Mouse (Mus musculus) hindbrain, embryonic 14.5 days (tissue): ENCODE data around the gene Stambpl1. TPM values are rescaled to one million over a fixed set of nuclear protein-coding genes. Genes with fewer than 3 reads are reported as not detected.

ENCODE experiments used
- ATAC-seq: fragments of 200-750 bp; cut with Nextera tagmentation; 2 replicates; pipeline ENCODE4 v1.8.0; 2017; ENCODE audit warnings: moderate number of reproducible peaks, mild to moderate bottlenecking, moderate TSS enrichment, moderate library complexity; ENCODE audit not compliant: low FRiP score
- DNase-seq: peaks from one replicate; pipeline ENCODE4 v3.0.0-alpha.2; 2015; ENCODE audit warnings: low spot score
- H3K27ac ChIP-seq: fragments of 300-500 bp; sonication (generic); 2 replicates; pipeline ENCODE4 v1.5.1; 2014; ENCODE audit warnings: mild to moderate bottlenecking, moderate library complexity
- H3K27me3 ChIP-seq: fragments of 300-500 bp; sonication (generic); 2 replicates; pipeline ENCODE4 v1.6.1; 2014; ENCODE audit warnings: mild to moderate bottlenecking, low read length, mixed read lengths; ENCODE audit not compliant: control insufficient read depth, insufficient read depth
- H3K36me3 ChIP-seq: fragments of 300-500 bp; sonication (generic); replicated peaks from 2 replicates; pipeline ENCODE4 v1.6.1; 2014; ENCODE audit not compliant: control insufficient read depth, insufficient read depth
- H3K4me1 ChIP-seq: fragments of 300-500 bp; sonication (generic); replicated peaks from 2 replicates; pipeline ENCODE4 v1.6.1; 2014; ENCODE audit warnings: antibody characterized with exemption, low read length, mixed read lengths; ENCODE audit not compliant: control insufficient read depth, insufficient read depth
- H3K4me2 ChIP-seq: fragments of 300-500 bp; sonication (generic); replicated peaks from 2 replicates; pipeline ENCODE4 v1.6.1; 2014; ENCODE audit warnings: mild to moderate bottlenecking, moderate library complexity
- H3K4me3 ChIP-seq: fragments of 300-500 bp; sonication (generic); replicated peaks from 2 replicates; pipeline ENCODE4 v1.5.1; 2014; ENCODE audit warnings: mild to moderate bottlenecking, low read length
- H3K9ac ChIP-seq: fragments of 300-500 bp; sonication (generic); 2 replicates; pipeline ENCODE4 v1.6.1; 2014
- H3K9me3 ChIP-seq: fragments of 300-500 bp; sonication (generic); 2 replicates; pipeline ENCODE4 v1.6.1; 2016; ENCODE audit warnings: low read length; ENCODE audit not compliant: control insufficient read depth
- WGBS: fragments of 180-500 bp; shearing (Covaris S2); extraction: QIAGEN DNeasy Blood & Tissue Kit; methylation state at CpG from one replicate; pipeline ENCODE4 v1.1.7; 2014; 5-methylcytosine and 5-hydroxymethylcytosine counted together
- polyA plus RNA-seq: library from polyadenylated mRNA; unstranded; fragments of >200 nt; fragmentation: Nextera tagmentation; extraction: Ambion mirVana; gene quantifications from 2 replicates; pipeline ENCODE4 v1.2.1, GENCODE M21; 2014

Gene Stambpl1
- polyA plus RNA-seq, 1 experiment from 2014 or later, result 18.6 TPM

- WGBS, result 92% methylated on average over 3 of the region's 3 CpGs
Measured at GRCm38 (mm10) chr19:34209031-34209430, 17.0 kb downstream of the Stambpl1 start.

GRCm38 (mm10) chr19:34209930-34210581 lies 18.0 kb downstream of the Stambpl1 start:
- ATAC-seq (no peak), DNase-seq (no peak)
- Histone ChIP-seq H3K4me1 (no peaks in the 10 kb centered on the region), H3K9me3 (no peaks in the 10 kb centered on the region), H3K27me3 (no peaks in the 10 kb centered on the region), H3K9ac (no peak overlapping the region), H3K4me2 (no peak overlapping the region), H3K27ac (no peak overlapping the region), H3K36me3 (no peaks in the 10 kb centered on the region), H3K4me3 (no peak overlapping the region)
- WGBS, result 88% methylated on average over 8 of the region's 8 CpGs

More at GRCm38 (mm10) chr19:34209031-34209430, 17.0 kb downstream of the Stambpl1 start:
- H3K4me1 ChIP-seq, result no peaks in the 10 kb centered on the region
- ATAC-seq (no peak), DNase-seq (no peak)
- no peak overlapping the region for H3K4me3 ChIP-seq
- no peak overlapping the region for H3K4me2 ChIP-seq
- no peak overlapping the region for H3K9ac ChIP-seq
- no peaks in the 10 kb centered on the region for H3K27me3 ChIP-seq
- no peak overlapping the region for H3K27ac ChIP-seq
- H3K36me3 ChIP-seq, result no peaks in the 10 kb centered on the region
- H3K9me3 ChIP-seq, result no peaks in the 10 kb centered on the region

GRCm38 (mm10) chr19:34210841-34211240 lies 18.8 kb downstream of the Stambpl1 start:
- Histone ChIP-seq H3K4me2 (no peak overlapping the region), H3K4me1 (no peaks in the 10 kb centered on the region), H3K36me3 (no peaks in the 10 kb centered on the region), H3K9ac (no peak overlapping the region), H3K27me3 (no peaks in the 10 kb centered on the region), H3K27ac (no peak overlapping the region), H3K4me3 (no peak overlapping the region), H3K9me3 (no peaks in the 10 kb centered on the region)
- 67% methylated on average over 2 of the region's 2 CpGs for WGBS
- no peak for DNase-seq
- ATAC-seq, result no peak

GRCm38 (mm10) chr19:34212489-34213250 lies 20.6 kb downstream of the Stambpl1 start:
- no peak for ATAC-seq
- H3K27ac ChIP-seq, result no peak overlapping the region
- WGBS, result 92% methylated on average over 12 of the region's 12 CpGs

GRCm38 (mm10) chr19:34213251-34213645 lies 21.2 kb downstream of the Stambpl1 start:
- H3K27ac ChIP-seq, result no peak overlapping the region
- no peaks in the 10 kb centered on the region for H3K9me3 ChIP-seq
- no peak for ATAC-seq
- no peaks in the 10 kb centered on the region for H3K36me3 ChIP-seq
- no peak overlapping the region for H3K4me2 ChIP-seq
- no peaks in the 10 kb centered on the region for H3K27me3 ChIP-seq
- peaks cover 6% of the 10 kb centered on the region for H3K4me1 ChIP-seq
- DNase-seq, result no peak
- no peak overlapping the region for H3K4me3 ChIP-seq
- no peak overlapping the region for H3K9ac ChIP-seq

More at GRCm38 (mm10) chr19:34212489-34213250, 20.6 kb downstream of the Stambpl1 start:
- H3K9me3 ChIP-seq, result no peaks in the 10 kb centered on the region
- no peak overlapping the region for H3K4me3 ChIP-seq
- no peak overlapping the region for H3K9ac ChIP-seq
- no peak overlapping the region for H3K4me2 ChIP-seq
- no peak for DNase-seq
- no peaks in the 10 kb centered on the region for H3K36me3 ChIP-seq
- no peaks in the 10 kb centered on the region for H3K27me3 ChIP-seq
- H3K4me1 ChIP-seq, result peaks cover 6% of the 10 kb centered on the region

GRCm38 (mm10) chr19:34214136-34214535 lies 22.1 kb downstream of the Stambpl1 start:
- DNase-seq (no peak), ATAC-seq (no peak)
- H3K4me3 ChIP-seq, result no peak overlapping the region
- H3K4me1 ChIP-seq, result peaks cover 6% of the 10 kb centered on the region
- H3K27me3 ChIP-seq, result no peaks in the 10 kb centered on the region
- WGBS, result 68% methylated on average over 4 of the region's 4 CpGs
- H3K9ac ChIP-seq, result no peak overlapping the region
- H3K4me2 ChIP-seq, result no peak overlapping the region
- no peak overlapping the region for H3K27ac ChIP-seq
- no peaks in the 10 kb centered on the region for H3K36me3 ChIP-seq
- no peaks in the 10 kb centered on the region for H3K9me3 ChIP-seq

- no peak overlapping the region for H3K9ac ChIP-seq
- H3K9me3 ChIP-seq, result no peaks in the 10 kb centered on the region
- no peaks in the 10 kb centered on the region for H3K36me3 ChIP-seq
- H3K27ac ChIP-seq, result no peak overlapping the region
- H3K4me2 ChIP-seq, result no peak overlapping the region
- peaks cover 6% of the 10 kb centered on the region for H3K4me1 ChIP-seq
- no peak overlapping the region for H3K4me3 ChIP-seq
- WGBS, result 60% methylated on average over 5 of the region's 5 CpGs
- H3K27me3 ChIP-seq, result no peaks in the 10 kb centered on the region
- ATAC-seq, result peak; percentile 52; the same call in 1 of the 2 replicates
- no peak for DNase-seq
Measured at GRCm38 (mm10) chr19:34216956-34217355, 24.9 kb downstream of the Stambpl1 start.

- no peak for ATAC-seq
- H3K36me3 ChIP-seq, result no peaks in the 10 kb centered on the region
- no peaks in the 10 kb centered on the region for H3K27me3 ChIP-seq
- 90% methylated on average over 3 of the region's 3 CpGs for WGBS
- H3K9me3 ChIP-seq, result no peaks in the 10 kb centered on the region
- H3K4me3 ChIP-seq, result no peak overlapping the region
- no peak overlapping the region for H3K27ac ChIP-seq
- H3K4me1 ChIP-seq, result peaks cover 6% of the 10 kb centered on the region
- no peak for DNase-seq
- H3K4me2 ChIP-seq, result no peak overlapping the region
- no peak overlapping the region for H3K9ac ChIP-seq
Measured at GRCm38 (mm10) chr19:34217761-34218160, 25.7 kb downstream of the Stambpl1 start.

- H3K27me3 ChIP-seq, result no peaks in the 10 kb centered on the region
- 90% methylated on average over 5 of the region's 5 CpGs for WGBS
- no peak for DNase-seq
Measured at GRCm38 (mm10) chr19:34219260-34219968, 27.4 kb downstream of the Stambpl1 start.

More at GRCm38 (mm10) chr19:34219260-34219968, 27.4 kb downstream of the Stambpl1 start:
- ATAC-seq, result no peak
- Histone ChIP-seq H3K27ac (no peak overlapping the region), H3K9me3 (no peaks in the 10 kb centered on the region), H3K36me3 (no peaks in the 10 kb centered on the region), H3K4me2 (no peak overlapping the region), H3K9ac (no peak overlapping the region), H3K4me3 (no peak overlapping the region), H3K4me1 (peaks cover 6% of the 10 kb centered on the region)
